Mouse (Mus musculus) common myeloid progenitor, adult 5-6 weeks (primary cell): ENCODE results near the gene Pmvk. TPM values are rescaled to one million over a fixed set of nuclear protein-coding genes. Genes with fewer than 3 reads are reported as not detected.

Experiments
- ATAC-seq: replicated peaks from 2 replicates; pipeline ENCODE4 v1.8.0; 2016; ENCODE audit warnings: low read depth, mild to moderate bottlenecking, moderate TSS enrichment, inconsistent platforms; ENCODE audit not compliant: poor library complexity, severe bottlenecking
- total RNA-seq: library from RNA; stranded (forward); fragments of 200-1000, 187-1606 nt; gene quantifications from 2 replicates; pipeline ENCODE4 v1.2.3, GENCODE M21; 2017

The Pmvk gene
- total RNA-seq, 1 experiment from 2014 or later: 22.1 TPM

GRCm38 (mm10) chr3:89468268-89468667, 13.9 kb downstream of the Pmvk start:
- ATAC-seq: no peak

- ATAC-seq: peak; percentile 59; the same call in 1 of the 2 replicates
Measured at GRCm38 (mm10) chr3:89472280-89472679, 17.9 kb downstream of the Pmvk start.

- peak; percentile 63; the same call in 1 of the 2 replicates for ATAC-seq
Measured at GRCm38 (mm10) chr3:89473838-89474237, 19.5 kb downstream of the Pmvk start.

- no peak for ATAC-seq
Measured at GRCm38 (mm10) chr3:89479055-89479454, 24.7 kb downstream of the Pmvk start.

GRCm38 (mm10) chr3:89481488-89481887, 27.1 kb downstream of the Pmvk start:
- ATAC-seq: no peak; the same call in 1 of the 2 replicates

GRCm38 (mm10) chr3:89482249-89482648, 27.9 kb downstream of the Pmvk start:
- ATAC-seq: no peak

- peak; percentile 95 for ATAC-seq
Measured at GRCm38 (mm10) chr3:89484766-89485524, 30.6 kb downstream of the Pmvk start.

GRCm38 (mm10) chr3:89486111-89486510, 31.8 kb downstream of the Pmvk start:
- ATAC-seq: no peak

- no peak for ATAC-seq
Measured at GRCm38 (mm10) chr3:89486916-89487702, 32.8 kb downstream of the Pmvk start.

- ATAC-seq: no peak
Measured at GRCm38 (mm10) chr3:89490790-89491189, 36.4 kb downstream of the Pmvk start.

- ATAC-seq: no peak
Measured at GRCm38 (mm10) chr3:89491559-89491958, 37.2 kb downstream of the Pmvk start.

GRCm38 (mm10) chr3:89492701-89493151, 38.4 kb downstream of the Pmvk start:
- no peak for ATAC-seq

- no peak for ATAC-seq
Measured at GRCm38 (mm10) chr3:89494630-89495029, 40.3 kb downstream of the Pmvk start.

GRCm38 (mm10) chr3:89496366-89496765, 42.0 kb downstream of the Pmvk start:
- ATAC-seq: no peak

- ATAC-seq: no peak
Measured at GRCm38 (mm10) chr3:89499696-89500095, 45.4 kb downstream of the Pmvk start.

- no peak for ATAC-seq
Measured at GRCm38 (mm10) chr3:89501486-89501885, 47.1 kb downstream of the Pmvk start.

- 0 out of 2 replicates have a peak, but pooled peaks have one; percentile 18 for ATAC-seq
Measured at GRCm38 (mm10) chr3:89502551-89502950, 48.2 kb downstream of the Pmvk start.

GRCm38 (mm10) chr3:89508041-89508440, 53.7 kb downstream of the Pmvk start:
- ATAC-seq: no peak

- ATAC-seq: peak; percentile 62
Measured at GRCm38 (mm10) chr3:89510979-89511378, 56.6 kb downstream of the Pmvk start.

- ATAC-seq: no peak
Measured at GRCm38 (mm10) chr3:89511400-89511799, 57.1 kb downstream of the Pmvk start.

- ATAC-seq: 0 out of 2 replicates have a peak, but pooled peaks have one; percentile 38
Measured at GRCm38 (mm10) chr3:89512225-89512624, 57.9 kb downstream of the Pmvk start.
